Mouse (Mus musculus) testis, adult 2 months (tissue): ENCODE measurements at regions not wholly inside any gene's neighbourhood (a gene's known extent, or its start where the extent isn't known, plus 50 kb on each side); places are given as distances from the start of the nearest gene placed in this dataset.

ENCODE experiments used
- CTCF ChIP-seq: fragments of 200-500 bp; IDR thresholded peaks from 2 replicates; pipeline ENCODE4 v1.5.1; 2012; ENCODE audit warnings: low read depth, mild to moderate bottlenecking, inconsistent platforms, low read length, moderate library complexity; ENCODE audit not compliant: control insufficient read depth, insufficient read depth, insufficient replicate concordance
- POLR2A ChIP-seq: fragments of 200-500 bp; IDR thresholded peaks from 2 replicates; pipeline ENCODE4 v1.6.1; 2012; ENCODE audit warnings: low read depth, mild to moderate bottlenecking, inconsistent platforms, low read length, moderate library complexity; ENCODE audit not compliant: control insufficient read depth

GRCm38 (mm10) chr9:94410546-94410945 lies 127.3 kb downstream of the 1190002N15Rik start:
- TF ChIP-seq CTCF (no peak), POLR2A (no peak)
